Mouse (Mus musculus) liver, embryonic 14 days (tissue): ENCODE data around the gene Parm1. TPM values are rescaled to one million over a fixed set of nuclear protein-coding genes. Genes with fewer than 3 reads are reported as not detected.

Experiments used
- polyA plus RNA-seq: library from polyadenylated mRNA; depleted of rRNA; stranded (reverse); fragments of >200 nt; gene quantifications from 2 replicates; pipeline ENCODE4 v1.2.3, GENCODE M21; 2012; rRNA removed

The Parm1 gene
- 0.37 and 0.62 TPM in 2 replicates for polyA plus RNA-seq

DNA sequence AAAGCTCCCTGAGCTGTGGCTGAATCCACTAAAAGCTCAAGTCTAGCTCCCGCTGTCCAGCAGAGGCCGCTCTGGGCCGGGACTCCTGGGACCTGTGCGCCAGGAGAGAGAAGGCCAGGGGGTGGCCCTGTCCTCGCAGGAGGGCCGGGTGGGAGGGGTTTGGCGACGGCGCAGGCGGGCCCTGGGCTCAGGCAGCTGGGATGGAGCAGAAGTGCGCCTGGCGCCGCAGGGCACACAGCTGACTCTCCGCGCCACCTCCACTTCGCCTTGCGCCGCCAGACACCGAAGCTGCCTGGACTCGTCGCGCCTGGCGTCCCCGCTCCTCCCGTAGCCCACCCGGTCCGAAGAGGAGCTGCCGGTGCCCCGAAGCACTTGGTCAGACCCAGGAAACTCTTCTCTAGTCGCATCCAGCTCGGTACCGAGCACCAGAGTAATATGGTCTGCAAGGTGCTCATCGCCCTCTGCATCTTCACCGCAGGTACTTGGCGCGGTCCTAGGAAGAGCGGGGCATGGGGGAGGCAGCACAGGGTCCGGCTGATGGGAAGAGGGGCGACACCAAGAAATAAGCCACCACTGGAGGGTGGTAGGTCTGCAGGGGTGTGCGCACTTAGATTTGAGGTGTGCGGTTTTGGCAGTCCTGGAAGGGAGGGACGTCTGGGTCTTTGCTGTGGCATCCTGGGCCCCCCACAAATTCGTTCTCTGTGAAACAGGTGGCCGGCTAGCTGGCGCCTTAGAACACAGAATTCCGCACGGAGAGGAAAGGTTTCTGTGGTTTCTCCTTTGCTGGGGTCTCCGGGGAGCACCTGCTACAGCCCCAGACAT is at the start of gene Parm1:
Parm1 (plus strand) TSS at position 136 of the 822 bp plus-strand sequence.

Other genes with a start within 250 kb of the Parm1 start
- gene Btc, start 114.6 kb upstream of the Parm1 start, polyA plus RNA-seq, result 0.16 and 0.20 TPM in 2 replicates